Mouse (Mus musculus) urinary bladder, postnatal 4 days (tissue): Measurements from ENCODE around the gene Fgd4.
A peak's percentile ranks its signal among the peaks of the same experiment; 100 is the strongest.
"Not testable (repeated sequence)": the region's sequence is repeated elsewhere in the genome, so short reads cannot be mapped to it uniquely, and the experiment has no call there.

ENCODE experiments used
- DNase-seq, 2 experiments: peaks; one replicate each; pipeline ENCODE4 v3.0.0; 2021 to 2022; ENCODE audit warnings: low spot score in 2 of 2

The Fgd4 gene

GRCm38 (mm10) chr16:16542956-16543441 is 57.4 kb downstream of the Fgd4 start:
- no peak for DNase-seq

- DNase-seq: not testable (repeated sequence)
Observed at GRCm38 (mm10) chr16:16539396-16539795, 61.0 kb downstream of the Fgd4 start.

- no peak for DNase-seq
Observed at GRCm38 (mm10) chr16:16535232-16535631, 65.1 kb downstream of the Fgd4 start.

GRCm38 (mm10) chr16:16528014-16528413 is 72.3 kb downstream of the Fgd4 start:
- no peak for DNase-seq

- DNase-seq: peak in 1 of 2 experiments; percentile 51
Observed at GRCm38 (mm10) chr16:16527267-16527666, 73.1 kb downstream of the Fgd4 start.

GRCm38 (mm10) chr16:16526741-16527105 is 73.6 kb downstream of the Fgd4 start:
- DNase-seq: no peak

- DNase-seq: no peak
Observed at GRCm38 (mm10) chr16:16526097-16526740, 74.1 kb downstream of the Fgd4 start.

- no peak for DNase-seq
Observed at GRCm38 (mm10) chr16:16525266-16525904, 75.0 kb downstream of the Fgd4 start.

- no peak for DNase-seq
Observed at GRCm38 (mm10) chr16:16523632-16524031, 76.7 kb downstream of the Fgd4 start.

- DNase-seq: not testable (repeated sequence)
Observed at GRCm38 (mm10) chr16:16522869-16523268, 77.5 kb downstream of the Fgd4 start.

GRCm38 (mm10) chr16:16501491-16501890 is 98.9 kb downstream of the Fgd4 start:
- DNase-seq: no peak

- no peak for DNase-seq
Observed at GRCm38 (mm10) chr16:16500926-16501325, 99.4 kb downstream of the Fgd4 start.

GRCm38 (mm10) chr16:16498798-16499197 is 101.6 kb downstream of the Fgd4 start:
- peak in 1 of 2 experiments; percentile 47 for DNase-seq

GRCm38 (mm10) chr16:16485523-16486043 is 114.8 kb downstream of the Fgd4 start:
- no peak for DNase-seq

GRCm38 (mm10) chr16:16484601-16485000 is 115.7 kb downstream of the Fgd4 start:
- DNase-seq: no peak

- DNase-seq: not testable (repeated sequence)
Observed at GRCm38 (mm10) chr16:16473451-16473850, 126.9 kb downstream of the Fgd4 start.

GRCm38 (mm10) chr16:16450021-16450420 is 150.3 kb downstream of the Fgd4 start:
- DNase-seq: no peak

GRCm38 (mm10) chr16:16438436-16438835 is 161.9 kb downstream of the Fgd4 start:
- no peak for DNase-seq

- no peak for DNase-seq
Observed at GRCm38 (mm10) chr16:16422456-16422855, 177.9 kb downstream of the Fgd4 start.

GRCm38 (mm10) chr16:16367217-16367616 is 233.1 kb downstream of the Fgd4 start:
- not testable (repeated sequence) for DNase-seq
